Mouse (Mus musculus): Measurements from ENCODE around the gene Rbbp4. TPM values are rescaled to one million over a fixed set of nuclear protein-coding genes. Genes with fewer than 3 reads are reported as not detected.

Gene Rbbp4
- polyA plus RNA-seq, 1 experiment from 2014 or later: 465 TPM

- 92% methylated on average over 15 of the region's 15 CpGs for WGBS
- no peak for ATAC-seq (ENCODE audit: low FRiP score)
- H3K4me1 ChIP-seq: no peaks in the 10 kb centered on the region
- H3K27ac ChIP-seq: no peak overlapping the region
- H3K4me3 ChIP-seq: no peak overlapping the region
- no peak overlapping the region for H3K9ac ChIP-seq
- no peak overlapping the region for H3K4me2 ChIP-seq (replicated peaks)
- no peaks in the 10 kb centered on the region for H3K27me3 ChIP-seq
- H3K9me3 ChIP-seq (replicated peaks): no peaks in the 10 kb centered on the region
- H3K36me3 ChIP-seq: peaks cover 45% of the 10 kb centered on the region
Measured at GRCm38 (mm10) chr4:129346481-129347154, 11.4 kb upstream of the Rbbp4 start.

GRCm38 (mm10) chr4:129342705-129343104 is 7.5 kb upstream of the Rbbp4 start:
- H3K27ac ChIP-seq: no peak overlapping the region
- WGBS: 89% methylated on average over 2 of the region's 2 CpGs
- peaks cover 41% of the 10 kb centered on the region for H3K36me3 ChIP-seq
- no peak overlapping the region for H3K9ac ChIP-seq
- no peaks in the 10 kb centered on the region for H3K4me1 ChIP-seq
- H3K4me2 ChIP-seq (replicated peaks): no peak overlapping the region
- no peaks in the 10 kb centered on the region for H3K9me3 ChIP-seq (replicated peaks)
- ATAC-seq (ENCODE audit: low FRiP score): no peak
- no peaks in the 10 kb centered on the region for H3K27me3 ChIP-seq
- H3K4me3 ChIP-seq: no peak overlapping the region

GRCm38 (mm10) chr4:129341888-129342287 is 6.7 kb upstream of the Rbbp4 start:
- no peak overlapping the region for H3K27ac ChIP-seq
- H3K9ac ChIP-seq: no peak overlapping the region
- no peak overlapping the region for H3K4me3 ChIP-seq
- 89% methylated on average over 1 of the region's 1 CpGs for WGBS
- H3K4me2 ChIP-seq (replicated peaks): no peak overlapping the region
- ATAC-seq (ENCODE audit: low FRiP score): no peak
- H3K9me3 ChIP-seq (replicated peaks): no peaks in the 10 kb centered on the region
- H3K4me1 ChIP-seq: no peaks in the 10 kb centered on the region
- H3K36me3 ChIP-seq: peaks cover 39% of the 10 kb centered on the region
- no peaks in the 10 kb centered on the region for H3K27me3 ChIP-seq

GRCm38 (mm10) chr4:129339743-129340142 is 4.6 kb upstream of the Rbbp4 start:
- no peaks in the 10 kb centered on the region for H3K27me3 ChIP-seq
- no peak overlapping the region for H3K4me3 ChIP-seq
- no peak overlapping the region for H3K4me2 ChIP-seq (replicated peaks)
- H3K9me3 ChIP-seq (replicated peaks): no peaks in the 10 kb centered on the region
- ATAC-seq (ENCODE audit: low FRiP score): no peak
- no peak overlapping the region for H3K27ac ChIP-seq
- H3K4me1 ChIP-seq: peaks cover 3% of the 10 kb centered on the region
- 100% methylated on average over 3 of the region's 3 CpGs for WGBS
- H3K36me3 ChIP-seq: peaks cover 28% of the 10 kb centered on the region
- H3K9ac ChIP-seq: no peak overlapping the region

- H3K27ac ChIP-seq: peak overlapping the region; percentile 99
- H3K4me2 ChIP-seq (replicated peaks): peak overlapping the region; percentile 88
- WGBS: 53% methylated on average over 14 of the region's 14 CpGs
- H3K4me1 ChIP-seq: peaks cover 31% of the 10 kb centered on the region
- H3K9ac ChIP-seq: peak overlapping the region; percentile 75
- H3K9me3 ChIP-seq (replicated peaks): no peaks in the 10 kb centered on the region
- ATAC-seq (ENCODE audit: low FRiP score): no peak
- H3K4me3 ChIP-seq: peak overlapping the region; percentile 93
- H3K36me3 ChIP-seq: peaks cover 11% of the 10 kb centered on the region
- no peaks in the 10 kb centered on the region for H3K27me3 ChIP-seq
Measured at GRCm38 (mm10) chr4:129336291-129336690, 1.1 kb upstream of the Rbbp4 start.

GRCm38 (mm10) chr4:129334677-129335215 is 424 bp downstream of the Rbbp4 start:
- ATAC-seq (ENCODE audit: low FRiP score): no peak

GRCm38 (mm10) chr4:129332846-129333245 is 2.3 kb downstream of the Rbbp4 start:
- Histone ChIP-seq H3K9ac (peak overlapping the region; percentile 92; the same call in 1 of the 2 replicates), H3K4me1 (peaks cover 34% of the 10 kb centered on the region), H3K36me3 (peaks cover 33% of the 10 kb centered on the region), H3K27ac (no peak overlapping the region), H3K4me3 (peak overlapping the region; percentile 93), H3K9me3 (replicated peaks) (no peaks in the 10 kb centered on the region), H3K4me2 (replicated peaks) (peak overlapping the region; percentile 60), H3K27me3 (no peaks in the 10 kb centered on the region)
- ATAC-seq (ENCODE audit: low FRiP score): no peak
- 28% methylated on average over 1 of the region's 1 CpGs for WGBS

More at GRCm38 (mm10) chr4:129334677-129335215, 424 bp downstream of the Rbbp4 start:
- WGBS: under 1% methylated on average over 61 of the region's 62 CpGs
- Histone ChIP-seq H3K9ac (peak overlapping the region; percentile 92), H3K27me3 (no peaks in the 10 kb centered on the region), H3K4me3 (peak overlapping the region; percentile 93), H3K4me1 (peaks cover 34% of the 10 kb centered on the region), H3K9me3 (replicated peaks) (no peaks in the 10 kb centered on the region), H3K4me2 (replicated peaks) (peak overlapping the region; percentile 60), H3K27ac (peak overlapping the region; percentile 99), H3K36me3 (peaks cover 19% of the 10 kb centered on the region)

GRCm38 (mm10) chr4:129326191-129326590 is 9.0 kb downstream of the Rbbp4 start:
- 96% methylated on average over 1 of the region's 1 CpGs for WGBS
- no peak overlapping the region for H3K27ac ChIP-seq
- no peak for ATAC-seq (ENCODE audit: low FRiP score)
- no peak overlapping the region for H3K4me3 ChIP-seq
- no peak overlapping the region for H3K9ac ChIP-seq
- H3K9me3 ChIP-seq (replicated peaks): no peaks in the 10 kb centered on the region
- H3K4me1 ChIP-seq: peaks cover 3% of the 10 kb centered on the region; the same call in 1 of the 2 replicates
- H3K27me3 ChIP-seq: no peaks in the 10 kb centered on the region
- no peak overlapping the region for H3K4me2 ChIP-seq (replicated peaks)
- peaks cover 53% of the 10 kb centered on the region for H3K36me3 ChIP-seq

GRCm38 (mm10) chr4:129324756-129325155 is 10.4 kb downstream of the Rbbp4 start:
- H3K4me3 ChIP-seq: no peak overlapping the region
- H3K36me3 ChIP-seq: peaks cover 60% of the 10 kb centered on the region
- WGBS: 88% methylated on average over 1 of the region's 1 CpGs
- no peak for ATAC-seq (ENCODE audit: low FRiP score)
- no peaks in the 10 kb centered on the region for H3K4me1 ChIP-seq
- H3K4me2 ChIP-seq (replicated peaks): no peak overlapping the region
- H3K27ac ChIP-seq: no peak overlapping the region
- no peaks in the 10 kb centered on the region for H3K9me3 ChIP-seq (replicated peaks)
- H3K9ac ChIP-seq: no peak overlapping the region
- no peaks in the 10 kb centered on the region for H3K27me3 ChIP-seq

GRCm38 (mm10) chr4:129323491-129323890 is 11.7 kb downstream of the Rbbp4 start:
- H3K27ac ChIP-seq: no peak overlapping the region
- H3K36me3 ChIP-seq: peaks cover 60% of the 10 kb centered on the region
- H3K27me3 ChIP-seq: no peaks in the 10 kb centered on the region
- no peaks in the 10 kb centered on the region for H3K4me1 ChIP-seq
- H3K9me3 ChIP-seq (replicated peaks): no peaks in the 10 kb centered on the region
- no peak overlapping the region for H3K4me2 ChIP-seq (replicated peaks)
- no peak for ATAC-seq (ENCODE audit: low FRiP score)
- 91% methylated on average over 1 of the region's 1 CpGs for WGBS
- H3K9ac ChIP-seq: no peak overlapping the region
- H3K4me3 ChIP-seq: no peak overlapping the region

- ATAC-seq (ENCODE audit: low FRiP score): no peak
- no peak overlapping the region for H3K27ac ChIP-seq
Measured at GRCm38 (mm10) chr4:129322042-129322441, 13.1 kb downstream of the Rbbp4 start.

GRCm38 (mm10) chr4:129320876-129321275 is 14.3 kb downstream of the Rbbp4 start:
- no peak overlapping the region for H3K4me2 ChIP-seq (replicated peaks)
- H3K36me3 ChIP-seq: peaks cover 64% of the 10 kb centered on the region
- no peak overlapping the region for H3K27ac ChIP-seq
- ATAC-seq (ENCODE audit: low FRiP score): no peak
- no peak overlapping the region for H3K4me3 ChIP-seq
- no peaks in the 10 kb centered on the region for H3K27me3 ChIP-seq
- 95% methylated on average over 1 of the region's 1 CpGs for WGBS
- H3K9ac ChIP-seq: no peak overlapping the region
- H3K9me3 ChIP-seq (replicated peaks): no peaks in the 10 kb centered on the region
- H3K4me1 ChIP-seq: no peaks in the 10 kb centered on the region

More at GRCm38 (mm10) chr4:129322042-129322441, 13.1 kb downstream of the Rbbp4 start:
- Histone ChIP-seq H3K9ac (no peak overlapping the region), H3K4me1 (no peaks in the 10 kb centered on the region), H3K36me3 (peaks cover 60% of the 10 kb centered on the region), H3K27me3 (no peaks in the 10 kb centered on the region), H3K4me3 (no peak overlapping the region), H3K9me3 (replicated peaks) (no peaks in the 10 kb centered on the region), H3K4me2 (replicated peaks) (no peak overlapping the region)
- WGBS: 93% methylated on average over 5 of the region's 5 CpGs

GRCm38 (mm10) chr4:129313886-129314285 is 21.3 kb downstream of the Rbbp4 start:
- 92% methylated on average over 3 of the region's 3 CpGs for WGBS
- Histone ChIP-seq H3K4me2 (replicated peaks) (no peak overlapping the region), H3K36me3 (peaks cover 84% of the 10 kb centered on the region), H3K9me3 (replicated peaks) (no peaks in the 10 kb centered on the region), H3K9ac (no peak overlapping the region), H3K27ac (no peak overlapping the region), H3K27me3 (no peaks in the 10 kb centered on the region), H3K4me1 (no peaks in the 10 kb centered on the region), H3K4me3 (no peak overlapping the region)
- ATAC-seq (ENCODE audit: low FRiP score): no peak

Measured in hindbrain, embryonic 12.5 days (tissue).